8 mouse cellular contexts compared by ENCODE assay signal in genomic region chr5:123149451-123150400, GRCm38 (mm10). TPM values are rescaled to one million over a fixed set of nuclear protein-coding genes. Genes with fewer than 3 reads are reported as not detected.
DNase-seq lines count a peak whose midpoint lies in the region; ATAC-seq and TF ChIP-seq lines count a peak whose summit lies in the region.

No protein-coding gene starts in this region.

- DNase-seq in c-Kit-negative CD71-positive TER-119-positive erythroid progenitor cells, embryonic 14.5 days (ENCODE audit: low read depth, low spot score): peak; percentile 83
- DNase-seq in kidney, postnatal 10 days: peak; percentile 95
- DNase-seq in splenic B cell, adult 2 months (ENCODE audit: low read depth, low spot score): peak; percentile 92

- H3K36me3 ChIP-seq in heart, embryonic 14.5 days (ENCODE audit: control insufficient read depth, insufficient read depth, low read length): peaks cover 96% of the 10 kb centered on the region
- peaks cover 96% of the 10 kb centered on the region for H3K36me3 ChIP-seq in liver, embryonic 12.5 days
- H3K36me3 ChIP-seq in myocyte (ENCODE audit: control insufficient read depth, insufficient read depth): peaks cover 14% of the 10 kb centered on the region
- peaks cover 12% of the 10 kb centered on the region for H3K36me3 ChIP-seq in splenic B cell, adult 2 months (ENCODE audit: control insufficient read depth, insufficient read depth, low read length, poor library complexity, severe bottlenecking)

- no peaks in the 10 kb centered on the region for H3K27me3 ChIP-seq in heart, embryonic 14.5 days (ENCODE audit: control insufficient read depth, insufficient read depth, low read length)
- H3K27me3 ChIP-seq in liver, embryonic 12.5 days (replicated peaks): no peaks in the 10 kb centered on the region
- H3K27me3 ChIP-seq in myocyte (ENCODE audit: control insufficient read depth, insufficient read depth, insufficient read length): no peaks in the 10 kb centered on the region
- no peaks in the 10 kb centered on the region for H3K27me3 ChIP-seq in splenic B cell, adult 2 months (ENCODE audit: control insufficient read depth, insufficient read depth, low read length, poor library complexity, severe bottlenecking)

- H3K4me3 ChIP-seq in heart, embryonic 14.5 days (ENCODE audit: control insufficient read depth in 1 of 2, insufficient read depth in 1 of 2, low read depth in 1 of 2, low read length in 2 of 2): peak overlapping the region; percentile 12 to 30
- peak overlapping the region; percentile 52 for H3K4me3 ChIP-seq in liver, embryonic 12.5 days
- peak overlapping the region; percentile 10 for H3K4me3 ChIP-seq in myocyte

- ATAC-seq in CD4-positive, CD25-positive, alpha-beta regulatory T cell, adult 4 months: peak; percentile 53
- ATAC-seq in erythroid progenitor cell, adult 5-6 weeks (replicated peaks; ENCODE audit: low FRiP score, poor library complexity, severe bottlenecking): peak; percentile 86
- ATAC-seq in heart, embryonic 14.5 days (ENCODE audit: insufficient number of reproducible peaks, insufficient read depth, low FRiP score, low read depth): peak; percentile 74
- peak; percentile 84 for ATAC-seq in liver, embryonic 12.5 days

- peaks cover 25% of the 10 kb centered on the region for H3K79me2 ChIP-seq in myocyte (ENCODE audit: control insufficient read depth, insufficient read depth)

- H3K4me2 ChIP-seq in heart, embryonic 14.5 days (ENCODE audit: low read length): peak overlapping the region; percentile 59
- H3K4me2 ChIP-seq in liver, embryonic 12.5 days: peak overlapping the region; percentile 75
- peak overlapping the region; percentile 69 for H3K4me2 ChIP-seq in myocyte (ENCODE audit: low read depth)

- 0 out of 4 replicates have a peak overlapping the region, but pooled peaks of 1 of the 2 experiments have one; percentile 29 for H3K27ac ChIP-seq in heart, embryonic 14.5 days (replicated peaks in 1 of 2; ENCODE audit: control insufficient read depth in 1 of 2, insufficient read depth in 1 of 2, low read depth in 2 of 2, low read length in 2 of 2)
- peak overlapping the region; percentile 75 for H3K27ac ChIP-seq in liver, embryonic 12.5 days

- no peak overlapping the region for H3ac ChIP-seq in myocyte (ENCODE audit: control insufficient read depth, insufficient read length)

- H3K9ac ChIP-seq in heart, embryonic 14.5 days (ENCODE audit: low read length): peak overlapping the region; percentile 52; the same call in 1 of the 2 replicates
- H3K9ac ChIP-seq in liver, embryonic 12.5 days: peak overlapping the region; percentile 62

- TF ChIP-seq POLR2A in myocyte (IDR thresholded peaks at IDR 0.05; ENCODE audit: insufficient read length, low read depth): peak; percentile 33

- 10% methylated on average over 19 of the region's 19 CpGs for WGBS in heart, embryonic 14.5 days
- WGBS in liver, embryonic 12.5 days (ENCODE audit: insufficient replicate concordance): 5% methylated on average over 19 of the region's 19 CpGs

- H3K9me3 ChIP-seq in heart, embryonic 14.5 days (ENCODE audit: control insufficient read depth, low read length): no peaks in the 10 kb centered on the region
- H3K9me3 ChIP-seq in liver, embryonic 12.5 days (replicated peaks): no peaks in the 10 kb centered on the region

- peaks cover 20 to 48% of the 10 kb centered on the region in 2 experiments for H3K4me1 ChIP-seq in heart, embryonic 14.5 days (ENCODE audit: control insufficient read depth in 2 of 2, insufficient read depth in 2 of 2, low read length in 2 of 2)
- peaks cover 79% of the 10 kb centered on the region for H3K4me1 ChIP-seq in liver, embryonic 12.5 days

TF ChIP-seq in myocyte, 11 proteins besides CTCF, POLR2A, EP300 and RAD21:
- peak in 1 of 3 experiments; percentile 41 for TF ChIP-seq MYOD1 (IDR thresholded peaks at IDR 0.05; ENCODE audit: control insufficient read depth in 1 of 3, insufficient read length in 2 of 3, low read depth in 2 of 3)
- TF ChIP-seq E2F4 (IDR thresholded peaks at IDR 0.05; ENCODE audit: insufficient read depth): no peak
- TF ChIP-seq MYOG (IDR thresholded peaks at IDR 0.05; ENCODE audit: control insufficient read depth in 1 of 3, insufficient read depth in 1 of 3, insufficient read length in 2 of 3, low read depth in 2 of 3): peak in 1 of 3 experiments; percentile 32

RNA-seq across cellular contexts. Expression of gene Setd1b, which starts 7.7 kb away (rescaled TPM):
- polyA plus RNA-seq in CD4-positive, CD25-positive, alpha-beta regulatory T cell, adult 4 months (2017; shearing (Covaris generic)): 10 to 100 TPM; 17.1 to 20.8 TPM
- 29.8 and 41.8 TPM in 2 replicates for total RNA-seq in erythroid progenitor cell, adult 5-6 weeks (2015; ENCODE audit: low replicate concordance)
- total RNA-seq in erythroid progenitor cell, adult 5-6 weeks (2017; ENCODE audit: low replicate concordance): 20.2 and 23.0 TPM in 2 replicates
- polyA plus RNA-seq in heart, embryonic 14.5 days (2014; fragmentation: Nextera tagmentation; extraction: Ambion mirVana): 7.9 and 9.3 TPM in 2 replicates
- 6.0 and 6.1 TPM in 2 replicates for polyA plus RNA-seq in liver, embryonic 12.5 days (2016; fragmentation: Nextera tagmentation; extraction: Ambion mirVana)
- polyA plus RNA-seq in myocyte (2012; fragmentation: generic; extraction: Trizol): 5.4 TPM

RNA-seq across cellular contexts. Expression of gene Rhof, which starts 17.2 kb away (rescaled TPM):
- polyA plus RNA-seq in CD4-positive, CD25-positive, alpha-beta regulatory T cell, adult 4 months (2017; shearing (Covaris generic)): 100 to 1,000 TPM in 1 of 2 experiments, 10 to 100 TPM in 1; 80.6 to 101 TPM
- total RNA-seq in erythroid progenitor cell, adult 5-6 weeks (2015; ENCODE audit: low replicate concordance): 1.7 and 3.2 TPM in 2 replicates
- 1.4 and 7.7 TPM in 2 replicates for total RNA-seq in erythroid progenitor cell, adult 5-6 weeks (2017; ENCODE audit: low replicate concordance)
- 0.99 and 2.0 TPM in 2 replicates for polyA plus RNA-seq in heart, embryonic 14.5 days (2014; fragmentation: Nextera tagmentation; extraction: Ambion mirVana)
- polyA plus RNA-seq in liver, embryonic 12.5 days (2016; fragmentation: Nextera tagmentation; extraction: Ambion mirVana): 3.9 and 4.8 TPM in 2 replicates
- polyA plus RNA-seq in myocyte (2012; fragmentation: generic; extraction: Trizol): 1.6 TPM

RNA-seq across cellular contexts. Expression of gene Psmd9, which starts 19.5 kb away (rescaled TPM):
- polyA plus RNA-seq in CD4-positive, CD25-positive, alpha-beta regulatory T cell, adult 4 months (2017; shearing (Covaris generic)): 10 to 100 TPM; 36.5 to 41.5 TPM
- 27.2 and 48.7 TPM in 2 replicates for total RNA-seq in erythroid progenitor cell, adult 5-6 weeks (2015; ENCODE audit: low replicate concordance)
- 52.2 and 63.8 TPM in 2 replicates for total RNA-seq in erythroid progenitor cell, adult 5-6 weeks (2017; ENCODE audit: low replicate concordance)
- polyA plus RNA-seq in heart, embryonic 14.5 days (2014; fragmentation: Nextera tagmentation; extraction: Ambion mirVana): 53.0 and 64.3 TPM in 2 replicates
- 77.4 and 77.8 TPM in 2 replicates for polyA plus RNA-seq in liver, embryonic 12.5 days (2016; fragmentation: Nextera tagmentation; extraction: Ambion mirVana)
- polyA plus RNA-seq in myocyte (2012; fragmentation: generic; extraction: Trizol): 30.6 TPM

RNA-seq across cellular contexts. Expression of gene Hpd, which starts 32.8 kb away (rescaled TPM):
- not detected for polyA plus RNA-seq in CD4-positive, CD25-positive, alpha-beta regulatory T cell, adult 4 months (2017; shearing (Covaris generic))
- total RNA-seq in erythroid progenitor cell, adult 5-6 weeks (2015; ENCODE audit: low replicate concordance): not detected in 2 replicates
- not detected in 2 replicates for total RNA-seq in erythroid progenitor cell, adult 5-6 weeks (2017; ENCODE audit: low replicate concordance)
- polyA plus RNA-seq in heart, embryonic 14.5 days (2014; fragmentation: Nextera tagmentation; extraction: Ambion mirVana): not detected in 2 replicates
- 5.9 and 6.1 TPM in 2 replicates for polyA plus RNA-seq in liver, embryonic 12.5 days (2016; fragmentation: Nextera tagmentation; extraction: Ambion mirVana)
- polyA plus RNA-seq in myocyte (2012; fragmentation: generic; extraction: Trizol): not detected

Comparison
In these comparisons a context has a peak if more than half of its experiments do, and no peak if none do; other contexts are left out.
1. RNA of gene Rhof, which starts 17.2 kb away (polyA plus RNA-seq): 80.6 to 101 TPM in CD4-positive, CD25-positive, alpha-beta regulatory T cell, adult 4 months; 3.9 to 4.8 TPM in liver, embryonic 12.5 days, 1.6 TPM in myocyte (single experiment) and 0.99 to 2.0 TPM in heart, embryonic 14.5 days; every median in the first group is over 10 times any median in the second.
2. Peak in every context shown above with its lines, with median percentiles within 50 percentile points of each other: ATAC-seq, DNase-seq, H3K4me2 ChIP-seq and H3K4me3 ChIP-seq.